Mouse (Mus musculus): Measurements from ENCODE around the gene Slit3.

The Slit3 gene

GRCm38 (mm10) chr11:35473617-35473996, 352.6 kb downstream of the Slit3 start:
- no peak for DNase-seq

GRCm38 (mm10) chr11:35480146-35480545, 359.1 kb downstream of the Slit3 start:
- no peak for DNase-seq

- no peak for DNase-seq
Measured at GRCm38 (mm10) chr11:35481611-35482363, 360.8 kb downstream of the Slit3 start.

GRCm38 (mm10) chr11:35487966-35488365, 366.9 kb downstream of the Slit3 start:
- no peak for DNase-seq

DNA sequence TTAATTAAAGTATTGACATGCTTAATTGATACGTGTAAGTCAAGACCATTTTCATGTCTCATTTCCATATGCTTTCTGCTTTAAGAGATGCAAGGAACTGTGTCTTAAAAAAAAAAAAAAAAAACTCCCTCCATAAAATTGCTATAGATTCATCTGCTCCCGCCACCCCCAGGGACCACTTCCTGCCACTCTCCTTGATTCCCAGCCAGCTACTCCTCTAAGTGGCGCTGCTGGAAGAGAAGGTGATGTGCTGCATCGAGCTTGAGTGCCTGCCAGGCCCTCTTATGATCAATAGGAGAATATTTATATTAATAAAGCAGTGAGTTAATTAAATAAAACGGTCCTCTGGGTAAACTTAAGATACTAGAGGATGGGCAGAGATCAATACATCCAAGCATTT, 370.7 kb downstream of the Slit3 start:
- DNase-seq: peak in 1 of 2 experiments; percentile 30

DNA sequence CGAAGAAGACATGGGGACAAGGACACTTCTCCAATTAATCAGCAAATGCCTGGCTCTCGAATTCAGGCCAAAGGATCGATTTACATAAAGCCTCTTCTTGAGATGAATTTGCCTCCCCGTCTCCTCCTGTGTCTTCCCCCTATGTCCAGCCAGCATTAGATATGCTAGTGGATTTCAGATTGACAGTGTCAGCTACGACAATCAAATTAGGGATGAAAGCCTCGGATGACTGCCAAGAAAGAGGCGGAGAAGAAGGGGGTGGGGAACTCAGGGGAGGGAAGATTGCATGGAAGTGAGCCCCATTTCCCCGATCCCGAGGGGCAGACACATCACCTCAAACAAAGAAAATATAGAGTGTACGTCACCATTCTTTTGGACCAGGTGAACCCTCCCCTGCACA, 375.9 kb downstream of the Slit3 start:
- DNase-seq: peak in 1 of 2 experiments; percentile 21

DNA sequence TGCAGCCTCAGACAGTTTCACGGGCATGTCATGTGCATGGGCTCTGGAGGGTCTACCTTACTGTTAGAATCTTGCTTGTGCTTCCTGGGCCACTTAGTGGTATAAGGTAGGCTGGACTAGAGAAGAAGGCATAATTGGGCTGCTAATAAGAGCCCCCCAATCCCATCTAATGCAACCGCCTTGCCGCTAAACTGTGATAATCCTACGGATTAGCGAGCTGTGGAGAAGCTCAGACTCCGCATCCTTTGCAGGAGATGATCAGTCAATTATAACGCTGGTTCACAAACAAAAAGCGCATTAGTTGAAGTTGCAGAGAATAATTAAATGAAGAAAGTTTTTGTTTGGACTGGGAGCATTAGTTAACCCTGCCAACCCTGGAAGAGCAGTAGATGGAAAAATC, 376.9 kb downstream of the Slit3 start:
- DNase-seq: no peak

DNA sequence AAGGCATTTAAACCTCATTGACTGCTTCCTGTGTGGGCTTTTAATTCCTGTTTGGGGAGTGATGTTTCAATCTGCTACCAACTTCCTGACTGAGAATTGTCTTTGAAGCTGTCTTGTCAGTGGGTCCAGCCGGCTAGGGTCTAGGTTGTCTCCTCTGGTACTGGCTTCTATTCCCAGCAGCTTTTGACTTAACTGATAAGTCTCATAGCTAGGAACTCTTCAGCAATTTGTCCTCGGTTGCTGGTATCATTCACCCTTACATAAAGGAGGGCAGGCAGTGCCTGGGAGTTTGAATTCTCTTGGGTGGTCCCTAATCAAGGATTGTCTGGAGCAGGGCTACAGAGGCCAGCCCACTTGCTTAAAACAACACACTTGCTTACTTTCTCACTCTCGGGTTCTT, 381.1 kb downstream of the Slit3 start:
- no peak for DNase-seq

DNA sequence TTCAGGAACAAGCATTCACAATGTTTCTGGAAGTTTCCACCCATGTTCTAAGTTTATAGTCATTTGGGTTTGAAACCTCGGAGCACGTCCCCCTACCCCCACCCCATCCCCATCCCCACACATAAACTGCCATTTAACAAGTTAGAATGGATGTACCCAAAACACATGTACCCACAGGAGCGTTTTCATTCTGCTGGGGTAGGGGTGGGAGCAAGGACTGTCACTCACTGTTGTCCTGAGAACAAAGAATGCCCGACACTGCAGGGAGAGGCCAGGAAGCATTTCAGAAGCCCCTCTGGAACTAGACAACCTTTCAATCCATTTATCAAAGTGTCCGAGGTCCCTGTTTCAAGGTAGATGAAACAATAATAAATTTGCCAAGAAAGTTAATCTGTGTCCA, 383.0 kb downstream of the Slit3 start:
- DNase-seq: no peak

DNA sequence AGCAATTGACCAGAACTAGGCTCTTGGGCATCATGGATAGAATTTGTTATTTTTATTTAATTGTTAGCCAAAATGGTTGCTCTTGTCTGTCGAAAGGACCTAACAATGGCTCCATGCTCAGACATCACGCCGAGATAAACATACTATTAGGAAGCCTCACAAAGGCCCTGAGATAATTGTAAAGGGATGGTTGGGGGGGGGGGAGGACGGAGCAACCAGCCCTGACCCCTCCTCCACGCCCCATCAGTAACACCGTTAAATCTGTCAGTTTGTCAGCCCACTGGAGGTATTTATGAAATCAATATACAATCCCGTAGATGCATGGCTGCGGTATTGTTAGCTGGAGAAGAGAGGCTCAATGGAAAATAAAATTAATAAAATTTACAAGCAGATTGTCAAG, 383.9 kb downstream of the Slit3 start:
- no peak for DNase-seq

GRCm38 (mm10) chr11:35505316-35505715, 384.3 kb downstream of the Slit3 start:
- no peak for DNase-seq

GRCm38 (mm10) chr11:35505817-35506216, 384.8 kb downstream of the Slit3 start:
- DNase-seq: no peak

GRCm38 (mm10) chr11:35507781-35508390, 386.9 kb downstream of the Slit3 start:
- peak; percentile 29 to 30 for DNase-seq

GRCm38 (mm10) chr11:35512686-35513085, 391.7 kb downstream of the Slit3 start:
- no peak for DNase-seq

- no peak for DNase-seq
Measured at GRCm38 (mm10) chr11:35513343-35513742, 392.3 kb downstream of the Slit3 start.

DNA sequence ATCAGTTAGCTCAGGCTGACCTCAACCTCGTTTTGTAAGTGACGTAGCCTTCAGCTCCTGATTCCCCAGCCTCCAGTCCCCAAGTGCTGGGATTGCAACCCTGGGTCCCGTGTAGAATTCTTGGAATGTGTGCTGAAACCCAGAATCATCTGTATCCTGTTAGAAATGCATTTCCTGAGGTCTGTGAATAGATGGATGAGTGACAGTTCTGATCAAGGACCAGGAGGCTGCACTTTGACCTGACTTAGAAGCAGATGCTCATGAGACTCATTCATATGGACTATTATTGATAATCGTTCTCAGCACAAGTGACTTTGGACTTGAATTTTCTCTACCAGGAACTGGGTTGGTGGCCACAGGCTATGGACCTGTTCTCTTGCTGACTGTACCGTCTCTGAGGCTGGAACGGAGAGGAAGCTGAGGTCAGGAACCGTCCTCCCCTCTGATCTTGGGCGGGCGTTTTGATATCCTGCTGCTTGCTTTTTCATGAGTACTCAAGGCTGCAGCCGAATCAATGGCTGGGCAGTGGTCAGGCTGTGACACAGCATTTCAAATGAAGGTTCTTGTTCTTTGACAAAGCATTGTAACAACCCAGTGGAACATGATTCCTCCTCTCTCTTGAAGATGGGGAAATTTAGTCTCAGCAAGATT, 401.9 kb downstream of the Slit3 start:
- DNase-seq: no peak

GRCm38 (mm10) chr11:35523773-35524172, 402.7 kb downstream of the Slit3 start:
- peak; percentile 24 to 38 for DNase-seq

DNA sequence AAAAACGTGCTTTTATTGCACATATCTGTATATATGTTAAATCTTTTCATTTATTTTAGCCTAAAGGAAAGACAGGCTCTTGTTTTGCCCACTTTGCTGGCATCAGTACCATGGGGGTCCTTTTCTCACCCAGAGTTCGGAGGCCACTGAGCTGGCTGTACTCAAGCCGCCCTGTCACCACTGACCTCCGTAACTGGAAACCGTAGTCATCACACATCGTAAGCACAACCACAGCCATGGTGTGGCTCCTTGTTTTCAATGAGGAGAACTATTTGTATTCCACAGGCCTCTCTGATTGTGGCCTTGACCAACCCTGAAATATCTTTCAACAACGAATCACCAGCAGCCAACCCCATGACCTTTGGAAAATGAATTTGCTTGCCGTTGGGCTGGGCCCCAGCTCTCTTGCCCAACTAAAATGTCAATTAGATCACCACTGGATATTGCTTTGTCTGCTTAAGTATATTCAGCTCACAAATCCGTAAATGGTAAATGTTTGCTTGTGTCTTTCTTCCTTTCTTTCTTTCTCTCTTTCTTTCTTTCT, 405.3 kb downstream of the Slit3 start:
- DNase-seq: no peak

DNA sequence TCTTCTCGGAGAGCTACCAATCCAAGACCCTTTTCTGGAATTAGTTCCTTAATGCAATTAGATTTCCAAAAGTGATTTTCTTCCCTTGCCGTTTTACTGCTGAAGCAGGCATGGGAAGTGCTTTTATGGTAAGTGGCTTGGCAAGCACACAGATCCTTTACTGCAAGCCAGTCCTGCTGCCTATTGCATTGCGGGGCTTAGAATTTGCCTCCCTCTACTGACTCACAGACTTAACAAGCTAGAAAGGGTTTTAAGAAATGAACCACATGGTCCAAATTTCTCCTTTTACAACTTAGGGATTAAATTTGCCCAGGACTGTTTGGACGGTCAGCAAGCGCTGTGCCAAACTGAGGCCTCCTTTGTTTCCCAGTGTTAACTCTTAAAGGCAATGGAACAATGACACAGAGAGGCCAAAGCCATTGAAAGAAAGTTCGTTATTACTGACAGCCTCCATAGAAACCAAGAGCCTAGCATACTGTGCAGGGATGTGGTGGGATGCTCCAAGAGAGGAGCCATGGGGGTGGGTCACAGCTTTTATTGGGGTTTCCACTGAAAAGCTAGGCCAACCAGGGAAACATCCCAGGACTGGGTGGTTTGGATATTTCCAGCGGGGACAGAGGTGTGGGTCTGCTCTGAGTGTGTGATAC, 406.9 kb downstream of the Slit3 start:
- no peak for DNase-seq

DNA sequence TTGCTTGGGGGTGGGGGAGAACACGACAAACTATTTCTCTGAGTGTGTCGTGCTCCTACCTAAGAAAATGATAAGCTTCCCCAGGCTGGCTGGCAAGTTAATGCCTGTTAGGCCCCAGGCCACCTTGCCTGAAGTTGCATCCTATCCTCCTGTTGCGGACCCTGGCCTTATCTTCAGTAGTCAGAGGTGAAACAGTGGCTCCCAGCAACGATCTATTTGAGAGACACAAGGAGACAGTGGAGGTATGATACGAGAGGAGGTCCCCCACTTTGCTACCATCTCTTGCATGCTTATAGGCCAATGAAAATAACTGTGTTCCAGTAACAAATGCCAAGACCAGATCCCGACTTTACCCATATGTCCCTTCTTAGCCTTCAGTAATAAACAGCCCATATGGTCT, 414.0 kb downstream of the Slit3 start:
- no peak for DNase-seq

DNA sequence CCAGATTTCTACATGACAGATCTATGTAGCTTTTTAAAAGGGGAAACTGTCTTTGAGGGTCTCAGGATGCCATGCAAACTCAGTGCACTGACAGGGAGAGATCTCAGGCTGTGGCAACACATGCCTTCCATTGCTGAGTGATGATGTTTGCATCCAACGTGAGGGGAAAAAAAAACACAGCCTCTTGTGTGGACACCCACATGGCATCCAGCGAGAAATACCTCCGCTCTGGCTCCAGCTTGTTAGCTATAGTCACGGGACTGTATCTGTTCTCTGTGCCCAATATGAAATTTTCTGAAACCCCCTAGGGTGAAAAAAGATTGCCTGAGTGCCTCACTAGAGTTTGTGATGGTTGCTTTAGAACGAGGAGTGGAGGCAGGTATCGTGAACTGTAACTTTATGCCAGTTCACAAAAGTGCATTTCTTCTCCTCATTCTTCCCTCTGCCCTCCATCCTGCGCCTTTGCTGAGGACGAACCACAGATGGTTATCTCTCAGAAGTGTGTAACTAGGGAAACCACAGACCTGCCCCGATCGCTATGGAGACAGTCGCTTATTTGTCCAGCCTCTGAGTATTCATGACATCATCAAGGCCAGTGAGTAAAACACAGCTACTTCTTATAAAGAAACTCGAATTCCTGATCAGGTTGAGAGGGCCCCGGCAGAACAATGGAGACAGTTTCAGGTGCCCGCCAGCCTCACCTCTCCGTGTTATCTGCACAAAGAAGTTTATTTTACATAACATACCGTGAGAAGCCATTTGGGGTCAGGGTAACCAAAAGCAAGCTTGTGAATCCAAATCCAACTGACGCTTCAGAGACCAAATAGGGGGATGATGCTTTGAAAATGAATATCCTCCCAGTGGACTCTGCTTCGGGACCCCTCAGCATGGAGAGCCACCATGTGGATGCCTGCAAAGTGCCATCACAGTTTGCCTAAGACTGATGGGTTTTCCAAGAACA, 416.4 kb downstream of the Slit3 start:
- peak in 1 of 2 experiments; percentile 35 for DNase-seq

- DNase-seq: no peak
Measured at GRCm38 (mm10) chr11:35542731-35543130, 421.7 kb downstream of the Slit3 start.
